13 mouse cellular contexts compared by ENCODE assay signal in genomic region chr16:33167537-33167936, GRCm38 (mm10). TPM values are rescaled to one million over a fixed set of nuclear protein-coding genes. Genes with fewer than 3 reads are reported as not detected.
DNase-seq lines count a peak whose midpoint lies in the region; ATAC-seq and TF ChIP-seq lines count a peak whose summit lies in the region.
"Had no signal": no experiment of that assay in that cellular context is flagged by ENCODE, and none has a peak within 500 bp of the region (broad histone marks: within the 10 kb centered on the region; RNA-seq: fewer than 3 reads in every experiment).

No protein-coding gene starts in this region.

- TF ChIP-seq CTCF in hindbrain, postnatal 0 days (IDR thresholded peaks at IDR 0.05; ENCODE audit: low read depth), result peak; percentile 58
- TF ChIP-seq CTCF in lung, embryonic 14.5 days (IDR thresholded peaks at IDR 0.05; ENCODE audit: low read depth), result peak; percentile 62
- peak; percentile 44 for TF ChIP-seq CTCF in bone marrow, adult 2 months (IDR thresholded peaks at IDR 0.05; ENCODE audit: control insufficient read depth, insufficient read depth, low read length)

- H3K36me3 ChIP-seq in hindbrain, postnatal 0 days (ENCODE audit: insufficient read depth, low read length), result no peaks in the 10 kb centered on the region
- H3K36me3 ChIP-seq in hindbrain, embryonic 16.5 days (ENCODE audit: control insufficient read depth, insufficient read depth, low read length), result no peaks in the 10 kb centered on the region
- H3K36me3 ChIP-seq in lung, embryonic 14.5 days (ENCODE audit: insufficient read depth), result no peaks in the 10 kb centered on the region
- H3K36me3 ChIP-seq in forebrain, embryonic 11.5 days (ENCODE audit: control insufficient read depth, insufficient read depth, low read length), result no peaks in the 10 kb centered on the region
- H3K36me3 ChIP-seq: kidney, embryonic 15.5 days; liver, embryonic 15.5 days had no signal

- no peak for DNase-seq in hindbrain, postnatal 0 days (ENCODE audit: low spot score)
- peak; percentile 22 for DNase-seq in lung, embryonic 14.5 days
- DNase-seq in lung, adult 18-20 months, result no peak
- peak; percentile 18 for DNase-seq in CD4-positive helper T cell, adult 2 months (ENCODE audit: low read depth, low spot score)
- DNase-seq in forebrain, embryonic 11.5 days (ENCODE audit: low spot score), result no peak
- DNase-seq: midbrain, embryonic 14.5 days had no signal

- no peak overlapping the region for H3K9ac ChIP-seq in hindbrain, postnatal 0 days (replicated peaks; ENCODE audit: low read length)
- H3K9ac ChIP-seq in hindbrain, embryonic 16.5 days (ENCODE audit: low read depth, low read length), result no peak overlapping the region
- H3K9ac ChIP-seq in lung, embryonic 14.5 days, result no peak overlapping the region
- H3K9ac ChIP-seq in forebrain, embryonic 11.5 days (ENCODE audit: low read length), result no peak overlapping the region
- H3K9ac ChIP-seq: kidney, embryonic 15.5 days; liver, embryonic 15.5 days had no signal

- no peak overlapping the region for H3K4me3 ChIP-seq in hindbrain, postnatal 0 days (ENCODE audit: low read length)
- H3K4me3 ChIP-seq in hindbrain, embryonic 16.5 days (ENCODE audit: low read length), result no peak overlapping the region
- H3K4me3 ChIP-seq in lung, embryonic 14.5 days (ENCODE audit: low read depth, low read length), result no peak overlapping the region
- no peak overlapping the region for H3K4me3 ChIP-seq in bone marrow, adult 2 months (replicated peaks; ENCODE audit: control insufficient read depth, low read depth, low read length)
- H3K4me3 ChIP-seq in forebrain, embryonic 11.5 days (ENCODE audit: low read depth, low read length), result no peak overlapping the region
- H3K4me3 ChIP-seq: kidney, embryonic 15.5 days; liver, embryonic 15.5 days had no signal

- TF ChIP-seq POLR2A in bone marrow, adult 2 months (IDR thresholded peaks at IDR 0.05; ENCODE audit: borderline replicate concordance, control insufficient read depth, low read depth, low read length), result no peak

- H3K9me3 ChIP-seq in hindbrain, postnatal 0 days (ENCODE audit: low read length), result no peaks in the 10 kb centered on the region
- H3K9me3 ChIP-seq in hindbrain, embryonic 16.5 days (ENCODE audit: control insufficient read depth, low read length), result no peaks in the 10 kb centered on the region; the same call in 1 of the 2 replicates
- H3K9me3 ChIP-seq in lung, embryonic 14.5 days (ENCODE audit: low read depth, low read length), result no peaks in the 10 kb centered on the region
- H3K9me3 ChIP-seq in forebrain, embryonic 11.5 days (ENCODE audit: control insufficient read depth, low read length), result no peaks in the 10 kb centered on the region
- H3K9me3 ChIP-seq: kidney, embryonic 15.5 days; liver, embryonic 15.5 days had no signal

- H3K4me2 ChIP-seq in hindbrain, postnatal 0 days (ENCODE audit: low read depth, low read length), result no peak overlapping the region
- no peak overlapping the region for H3K4me2 ChIP-seq in hindbrain, embryonic 16.5 days (ENCODE audit: low read length)
- H3K4me2 ChIP-seq in lung, embryonic 14.5 days, result no peak overlapping the region
- H3K4me2 ChIP-seq in forebrain, embryonic 11.5 days (ENCODE audit: low read depth, low read length, severe bottlenecking), result no peak overlapping the region
- H3K4me2 ChIP-seq: kidney, embryonic 15.5 days; liver, embryonic 15.5 days had no signal

- WGBS in hindbrain, postnatal 0 days, result 45% methylated on average over 5 of the region's 5 CpGs
- 47% methylated on average over 5 of the region's 5 CpGs for WGBS in hindbrain, embryonic 16.5 days
- whole genome bisulfite sequencing in lung, embryonic 14.5 days, result 40% methylated on average over 5 of the region's 5 CpGs
- 51% methylated on average over 5 of the region's 5 CpGs for WGBS in bone marrow, adult 2 months
- 40% methylated on average over 5 of the region's 5 CpGs for WGBS in forebrain, embryonic 11.5 days

- no peak for ATAC-seq in hindbrain, postnatal 0 days
- ATAC-seq in hindbrain, embryonic 16.5 days, result no peak
- no peak for ATAC-seq in lung, embryonic 14.5 days (ENCODE audit: insufficient read depth)
- ATAC-seq in forebrain, embryonic 11.5 days (replicated peaks; ENCODE audit: low FRiP score), result no peak
- no peak for ATAC-seq in cerebellum, adult (ENCODE audit: insufficient number of reproducible peaks, low FRiP score, low TSS enrichment)
- ATAC-seq: activated CD4-positive, CD25-positive, alpha-beta regulatory T cell, adult 4 months; forebrain, embryonic 16.5 days had no signal

- no peak overlapping the region for H3K27ac ChIP-seq in hindbrain, postnatal 0 days
- H3K27ac ChIP-seq in hindbrain, embryonic 16.5 days (ENCODE audit: low read depth, low read length), result no peak overlapping the region
- no peak overlapping the region for H3K27ac ChIP-seq in lung, embryonic 14.5 days (ENCODE audit: low read depth)
- no peak overlapping the region for H3K27ac ChIP-seq in bone marrow, adult 2 months (ENCODE audit: control insufficient read depth, insufficient read depth, low read depth, low read length, poor library complexity)
- no peak overlapping the region for H3K27ac ChIP-seq in forebrain, embryonic 11.5 days (ENCODE audit: low read depth, low read length)
- H3K27ac ChIP-seq: kidney, embryonic 15.5 days; liver, embryonic 15.5 days had no signal

- H3K4me1 ChIP-seq in hindbrain, postnatal 0 days (ENCODE audit: insufficient read depth, low read length), result no peaks in the 10 kb centered on the region
- no peaks in the 10 kb centered on the region for H3K4me1 ChIP-seq in hindbrain, embryonic 16.5 days (ENCODE audit: control insufficient read depth, insufficient read depth, low read depth, low read length)
- H3K4me1 ChIP-seq in lung, embryonic 14.5 days (ENCODE audit: insufficient read depth), result no peaks in the 10 kb centered on the region
- H3K4me1 ChIP-seq in bone marrow, adult 2 months (ENCODE audit: control insufficient read depth, insufficient read depth, low read length), result peaks cover 2% of the 10 kb centered on the region
- H3K4me1 ChIP-seq in forebrain, embryonic 11.5 days (replicated peaks; ENCODE audit: control insufficient read depth, insufficient read depth, low read length), result no peaks in the 10 kb centered on the region
- H3K4me1 ChIP-seq: kidney, embryonic 15.5 days; liver, embryonic 15.5 days had no signal

- no peaks in the 10 kb centered on the region for H3K27me3 ChIP-seq in hindbrain, postnatal 0 days (ENCODE audit: insufficient read depth, low read length)
- no peaks in the 10 kb centered on the region for H3K27me3 ChIP-seq in hindbrain, embryonic 16.5 days (replicated peaks; ENCODE audit: control insufficient read depth, insufficient read depth, low read length)
- H3K27me3 ChIP-seq in lung, embryonic 14.5 days (ENCODE audit: insufficient read depth, low read length), result no peaks in the 10 kb centered on the region
- no peaks in the 10 kb centered on the region for H3K27me3 ChIP-seq in forebrain, embryonic 11.5 days (ENCODE audit: control insufficient read depth, insufficient read depth, low read length)
- H3K27me3 ChIP-seq: kidney, embryonic 15.5 days; liver, embryonic 15.5 days had no signal

RNA-seq across cellular contexts. Expression of gene Osbpl11, which starts 17.3 kb away (rescaled TPM):
- 23.6 and 25.0 TPM in 2 replicates for total RNA-seq in hindbrain, postnatal 0 days (2014; rRNA removed)
- 10.8 and 10.9 TPM in 2 replicates for polyA plus RNA-seq in hindbrain, postnatal 0 days (2015; fragmentation: Nextera tagmentation; extraction: Ambion mirVana)
- 11.7 and 15.3 TPM in 2 replicates for polyA plus RNA-seq in hindbrain, embryonic 16.5 days (2015; fragmentation: Nextera tagmentation; extraction: Ambion mirVana)
- 20.6 and 25.2 TPM in 2 replicates for polyA plus RNA-seq in lung, embryonic 14.5 days (2014; fragmentation: Nextera tagmentation; extraction: Ambion mirVana)
- polyA plus RNA-seq in bone marrow, adult 2 months (2011; ENCODE audit: insufficient read depth, insufficient read length, low replicate concordance, missing spikeins), result 3.7 and 5.6 TPM in 2 replicates
- polyA plus RNA-seq in forebrain, embryonic 11.5 days (2014; fragmentation: Nextera tagmentation; extraction: Ambion mirVana), result 26.2 and 26.7 TPM in 2 replicates

Comparison
In these comparisons a context has a peak if more than half of its experiments do, and no peak if none do; other contexts are left out.
1. DNase-seq: peak in lung, embryonic 14.5 days (single experiment) and CD4-positive helper T cell, adult 2 months (single experiment); none in hindbrain, postnatal 0 days (single experiment), lung, adult 18-20 months (0 of 2) and forebrain, embryonic 11.5 days (single experiment).
2. Peak in every context shown above with its lines, with median percentiles within 50 percentile points of each other: CTCF ChIP-seq.